Mouse (Mus musculus) right cerebral cortex, postnatal 36 days (tissue): ENCODE measurements around the gene Slc9a9.

ENCODE experiments used
- DNase-seq, 2 experiments: peaks; one replicate each; pipeline ENCODE4 v3.0.0; 2022; ENCODE audit warnings: low spot score in 2 of 2, mixed read lengths in 1 of 2

The Slc9a9 gene

GRCm38 (mm10) chr9:95192901-95193532, 523.3 kb downstream of the Slc9a9 start:
- no peak for DNase-seq

DNA sequence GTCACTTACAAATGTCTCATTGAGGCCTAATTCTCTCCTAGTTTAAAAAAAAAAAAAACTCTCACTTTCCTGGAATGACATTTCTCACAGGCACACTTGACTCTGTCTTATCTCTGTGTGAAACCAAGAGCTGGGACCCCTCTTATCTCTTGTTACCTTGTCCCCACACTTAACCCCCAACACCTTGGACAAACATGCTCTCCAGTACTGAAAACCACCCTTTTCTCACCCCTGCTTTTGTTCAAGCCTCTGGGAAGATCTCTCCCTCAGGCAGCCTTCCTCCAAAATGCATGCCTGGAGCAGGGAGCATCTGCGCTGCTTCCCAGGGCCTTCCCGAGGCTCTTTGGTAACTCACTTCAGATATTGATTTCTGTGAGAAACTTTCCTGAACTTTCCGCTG, 524.0 kb downstream of the Slc9a9 start:
- no peak for DNase-seq

DNA sequence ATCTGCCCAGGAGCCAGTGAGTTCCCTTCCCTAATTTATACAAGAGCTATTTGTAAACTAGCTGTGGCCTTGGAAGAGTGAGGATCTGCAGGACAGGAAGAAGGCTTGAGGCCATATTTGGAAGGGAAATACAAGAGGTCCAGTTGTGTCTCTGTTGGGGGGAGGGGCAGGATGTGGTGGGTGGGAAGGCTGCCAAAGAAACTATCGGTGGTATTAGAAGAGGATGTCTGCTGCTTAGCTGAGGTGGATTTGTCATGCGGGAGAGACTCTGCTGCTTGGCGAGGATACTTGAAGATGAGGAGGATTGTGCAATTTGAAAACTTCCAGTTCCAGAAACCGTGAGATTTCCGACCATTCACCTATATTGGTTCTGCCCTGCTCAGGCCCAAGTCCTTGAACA, 524.4 kb downstream of the Slc9a9 start:
- no peak for DNase-seq

DNA sequence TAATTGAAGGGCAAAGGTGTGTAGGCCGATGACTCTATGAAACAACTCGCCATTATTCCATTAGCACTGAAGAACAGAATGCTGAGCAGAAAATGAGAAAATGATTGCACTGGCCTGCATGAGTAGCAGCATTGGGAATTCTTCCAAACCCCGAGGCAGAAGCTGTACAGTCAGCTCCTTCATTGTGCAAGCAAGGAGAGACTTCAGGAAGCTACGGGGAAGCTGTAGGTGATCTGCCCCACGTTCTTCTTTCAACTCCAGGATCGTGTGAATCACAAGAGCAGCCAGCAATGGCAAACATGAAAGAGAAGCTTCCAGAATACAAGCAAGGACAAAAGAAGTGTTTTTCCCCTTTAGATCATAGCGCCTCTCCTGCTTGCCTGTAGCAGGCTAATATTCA, 538.0 kb downstream of the Slc9a9 start:
- DNase-seq, result no peak

DNA sequence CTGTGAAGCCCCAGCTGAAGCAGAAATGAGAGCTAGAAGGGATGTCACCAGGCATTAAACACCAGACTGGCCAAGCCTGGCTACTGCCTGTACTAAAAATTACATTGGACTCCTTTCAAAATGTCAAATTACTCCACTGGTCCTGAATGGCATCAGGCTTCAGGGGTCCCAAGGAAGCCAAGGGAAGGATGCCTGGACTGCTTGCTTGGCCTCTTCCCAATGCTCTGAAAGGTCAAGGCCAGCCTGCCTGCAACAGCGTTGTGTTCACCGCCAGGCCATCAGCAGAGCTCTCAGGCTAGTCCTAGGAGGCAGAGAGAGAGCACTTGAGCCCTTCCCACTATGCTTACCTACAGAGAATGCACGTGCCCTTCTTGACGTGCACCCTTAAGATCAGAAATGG, 539.0 kb downstream of the Slc9a9 start:
- no peak for DNase-seq

- DNase-seq, result no peak
Measured at GRCm38 (mm10) chr9:95220009-95220408, 550.3 kb downstream of the Slc9a9 start.

DNA sequence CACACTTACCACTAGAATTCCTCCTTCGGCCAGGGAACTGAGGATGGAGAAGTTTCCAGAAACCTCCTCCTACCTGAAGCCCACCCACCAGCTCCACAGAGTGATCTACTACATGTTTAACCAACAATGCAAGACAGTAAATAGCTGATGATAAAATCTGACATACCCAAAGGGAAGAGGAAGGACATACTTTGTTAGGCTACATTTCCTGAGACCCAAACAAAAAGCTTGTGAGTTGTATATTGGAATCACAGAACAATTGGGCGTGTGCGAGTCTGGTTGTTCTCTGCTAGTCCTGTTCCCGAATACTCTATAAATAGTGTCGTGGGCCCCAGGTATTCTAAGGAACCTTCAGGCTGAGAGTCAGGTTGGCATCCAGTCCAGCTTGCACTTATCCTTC, 551.6 kb downstream of the Slc9a9 start:
- DNase-seq, result no peak

- no peak for DNase-seq
Measured at GRCm38 (mm10) chr9:95226986-95227385, 557.3 kb downstream of the Slc9a9 start.

- no peak for DNase-seq
Measured at GRCm38 (mm10) chr9:95228123-95228522, 558.4 kb downstream of the Slc9a9 start.

- no peak for DNase-seq
Measured at GRCm38 (mm10) chr9:95229147-95229546, 559.4 kb downstream of the Slc9a9 start.

DNA sequence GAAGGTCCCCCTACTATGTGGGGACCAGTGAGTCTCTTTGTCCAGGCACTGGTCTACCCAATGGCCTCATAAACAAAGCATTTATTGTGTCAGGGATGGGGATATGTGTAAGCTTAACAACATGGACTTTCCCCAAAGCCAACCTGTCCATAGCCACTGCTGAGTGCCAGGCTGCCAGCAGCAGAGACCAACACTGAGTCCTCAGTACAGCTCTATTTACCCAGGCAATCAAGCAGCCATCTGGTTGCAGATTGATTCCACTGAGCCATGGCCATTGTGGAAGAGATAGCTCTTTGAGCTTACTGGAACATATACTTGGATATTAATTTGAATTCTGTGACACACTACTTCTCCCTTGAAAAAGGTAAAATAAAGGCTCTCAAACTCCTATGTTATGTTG, 570.2 kb downstream of the Slc9a9 start:
- DNase-seq, result no peak

DNA sequence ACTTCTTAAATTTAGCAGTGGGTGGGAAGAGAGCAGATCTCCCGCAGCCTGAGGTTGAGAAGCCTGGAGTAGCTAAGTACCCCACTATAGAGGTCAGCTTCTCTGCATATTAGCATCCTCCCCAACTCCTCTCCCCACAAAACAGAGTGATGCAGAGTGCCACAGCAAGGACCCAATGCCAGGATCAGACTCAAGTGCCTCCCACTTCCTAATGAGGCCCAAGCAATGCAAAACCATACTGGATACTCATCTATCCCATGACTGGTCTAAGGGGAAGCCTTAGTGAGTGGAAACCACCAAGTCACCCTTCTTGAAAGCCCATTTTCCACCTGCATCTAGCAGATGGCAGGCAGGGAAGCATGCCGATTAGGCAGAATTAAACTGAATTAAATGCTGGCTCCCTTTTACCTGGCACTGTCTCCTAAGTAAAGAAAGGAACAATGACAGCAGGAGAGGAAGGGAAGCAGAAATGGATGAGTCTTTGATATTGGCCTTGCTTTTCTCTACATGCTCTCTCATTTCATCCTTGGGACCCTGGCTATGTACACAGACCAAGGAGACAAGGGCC, 573.0 kb downstream of the Slc9a9 start:
- DNase-seq, result no peak

DNA sequence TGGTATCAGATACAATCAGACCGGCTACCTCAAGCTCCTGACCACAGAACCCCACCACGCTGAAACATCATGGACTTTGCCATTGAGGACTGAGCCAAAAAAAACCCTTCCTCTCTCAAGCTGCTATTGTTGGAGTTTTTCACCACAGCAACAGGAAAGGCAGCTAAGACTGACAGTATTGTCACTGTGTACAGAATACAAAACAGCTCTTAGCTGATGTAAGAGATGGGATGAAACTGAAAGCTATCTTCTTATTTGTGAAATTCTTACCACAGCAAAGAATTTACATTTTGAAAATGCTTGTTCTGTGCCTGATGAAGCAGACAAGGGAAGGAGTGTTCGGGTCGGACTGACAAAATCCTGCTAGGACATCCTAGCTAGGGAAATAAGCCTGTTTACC, 584.5 kb downstream of the Slc9a9 start:
- DNase-seq, result no peak

GRCm38 (mm10) chr9:95255844-95256243, 586.1 kb downstream of the Slc9a9 start:
- DNase-seq, result no peak

GRCm38 (mm10) chr9:95256680-95257316, 587.1 kb downstream of the Slc9a9 start:
- DNase-seq, result no peak

DNA sequence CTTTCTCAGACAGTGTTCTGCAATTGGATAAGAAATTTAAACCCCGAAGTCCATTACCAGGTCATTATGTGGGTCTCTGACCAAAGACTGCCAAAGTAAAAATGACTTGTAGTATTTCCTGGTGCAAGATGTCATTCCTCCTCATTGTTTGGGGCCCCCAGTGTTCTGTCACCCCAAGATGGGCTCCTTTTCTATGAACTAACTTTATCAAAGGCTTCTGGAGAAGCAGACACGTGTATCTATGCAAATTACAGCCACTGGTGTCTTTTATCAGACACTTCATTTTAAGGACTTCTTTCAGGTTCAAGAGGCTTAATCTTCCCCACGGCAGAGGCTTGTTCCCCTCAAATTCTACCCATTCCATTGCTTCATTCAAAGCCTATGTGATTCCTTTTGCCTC, 593.1 kb downstream of the Slc9a9 start:
- no peak for DNase-seq

DNA sequence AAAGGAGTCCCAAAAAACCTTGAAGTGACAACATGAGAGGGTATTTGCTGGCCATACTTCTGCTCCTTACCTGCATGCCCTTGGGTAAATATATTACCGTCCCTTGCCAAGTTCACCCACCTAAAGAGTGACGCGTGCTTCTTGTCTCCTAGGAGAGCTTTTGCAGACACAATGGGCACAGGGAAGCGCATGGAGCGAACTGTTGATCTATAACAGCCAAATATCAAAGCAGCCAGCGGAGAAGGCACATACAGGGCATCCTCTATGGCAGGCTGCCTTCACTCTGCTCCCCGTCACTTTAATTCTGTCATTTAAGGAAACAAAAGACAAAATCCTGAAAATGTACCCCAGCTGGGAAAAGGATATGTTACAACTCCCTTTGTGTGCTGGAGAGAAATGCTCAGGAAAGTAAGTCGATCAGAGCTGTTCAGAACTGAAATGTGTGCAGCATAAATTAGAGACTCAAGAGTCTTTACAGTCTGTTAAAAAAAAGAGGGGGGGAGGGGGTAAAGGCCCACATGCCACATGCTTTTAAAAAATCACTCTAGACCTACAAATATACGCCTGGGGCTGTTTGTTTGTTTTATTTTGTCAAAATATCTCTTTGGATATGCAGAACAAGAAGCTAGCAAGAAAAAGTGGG, 594.3 kb downstream of the Slc9a9 start:
- no peak for DNase-seq

GRCm38 (mm10) chr9:95266179-95266578, 596.5 kb downstream of the Slc9a9 start:
- no peak for DNase-seq

DNA sequence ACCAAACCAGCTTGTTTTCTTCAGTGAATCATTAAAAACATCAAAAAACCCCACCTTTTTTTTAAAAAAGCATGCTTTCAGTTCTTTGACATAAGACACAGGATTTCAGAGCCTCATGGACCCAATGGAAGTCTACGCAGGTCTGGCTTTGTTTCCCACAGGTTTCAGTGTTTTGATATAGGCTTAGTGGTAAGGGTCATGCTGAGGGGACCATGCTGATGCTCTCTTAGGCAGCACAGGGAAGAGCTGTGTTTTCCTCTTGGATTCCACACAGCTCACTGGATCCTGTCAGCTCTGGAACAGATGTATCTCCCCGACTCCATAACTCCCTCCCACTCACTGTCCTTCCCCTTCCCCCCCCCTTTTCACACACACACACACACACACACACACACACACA, 597.2 kb downstream of the Slc9a9 start:
- DNase-seq, result no peak

DNA sequence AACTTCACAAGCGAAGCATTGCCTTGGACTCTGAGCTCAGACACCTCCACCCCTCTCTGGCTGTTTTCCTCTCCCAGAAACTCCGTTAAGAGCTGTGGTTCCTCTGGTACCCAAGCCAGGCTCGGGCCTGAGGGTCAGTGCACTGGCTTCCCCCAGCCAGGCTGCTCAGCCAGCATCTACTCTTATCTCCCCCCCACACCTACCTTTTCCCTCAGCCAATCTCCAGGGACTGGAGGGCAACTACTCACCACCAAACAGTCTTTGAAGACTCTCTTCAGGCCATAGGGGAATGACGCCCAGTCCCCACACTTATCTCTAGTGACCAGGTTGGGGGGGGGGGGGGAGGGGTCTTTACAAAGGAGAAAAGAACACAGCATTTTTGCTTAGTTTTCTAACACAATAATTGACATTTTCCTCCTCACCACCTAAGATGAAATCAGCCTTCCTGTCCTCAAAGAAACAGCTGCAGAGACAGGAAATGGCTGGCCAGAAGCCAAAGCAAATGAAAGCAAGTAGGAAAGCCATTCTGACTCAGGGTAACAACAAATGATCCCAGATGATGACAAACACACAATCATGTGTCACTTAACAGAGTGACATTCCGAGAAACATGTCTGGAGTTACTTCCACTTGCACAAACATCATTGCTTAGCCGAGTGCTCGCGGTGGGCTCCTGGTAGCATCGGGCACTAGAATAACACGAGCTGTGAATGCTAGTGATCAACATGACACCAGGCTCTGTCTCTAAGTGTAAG, 610.1 kb downstream of the Slc9a9 start:
- no peak for DNase-seq
